Mouse (Mus musculus) ES-Bruce4 (cell line): ENCODE measurements around the gene Afdn.

Experiments
- CTCF ChIP-seq: IDR thresholded peaks from one replicate; pipeline ENCODE4 v1.8.1; 2011; ENCODE audit warnings: low read depth, low read length
- EP300 ChIP-seq: IDR thresholded peaks from 2 replicates; pipeline ENCODE4 v1.6.1; 2011; ENCODE audit warnings: low read depth, low read length; ENCODE audit not compliant: insufficient read depth
- POLR2A ChIP-seq: IDR thresholded peaks from one replicate; pipeline ENCODE4 v1.8.1; 2011; ENCODE audit warnings: low read length; ENCODE audit not compliant: insufficient read depth

DNA sequence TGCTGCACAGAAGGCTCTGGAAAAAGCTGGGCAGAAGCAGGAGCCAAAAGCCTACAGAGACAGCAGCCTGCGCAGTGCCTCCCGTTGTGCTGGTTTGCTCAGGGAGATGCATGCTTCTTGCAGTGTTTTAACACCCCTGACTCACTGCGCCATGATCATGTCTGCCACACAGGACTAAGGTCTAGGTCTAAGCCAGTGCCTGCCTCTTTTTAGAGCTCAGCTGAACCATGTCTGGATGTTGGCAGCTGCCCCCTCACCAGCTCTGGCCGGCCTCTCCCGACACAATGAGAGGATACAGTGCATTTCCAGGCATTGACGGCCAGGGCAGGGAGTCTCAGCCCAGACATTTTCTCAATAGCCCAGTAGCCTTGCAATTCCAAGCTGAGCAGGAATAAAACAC is 23.0 kb upstream of the Afdn start:
- no peak for TF ChIP-seq POLR2A
- TF ChIP-seq CTCF = no peak
- TF ChIP-seq EP300 = no peak
